8 mouse cellular contexts compared by ENCODE assay signal in genomic region chr15:86005691-86006525, GRCm38 (mm10). TPM values are rescaled to one million over a fixed set of nuclear protein-coding genes. Genes with fewer than 3 reads are reported as not detected.
DNase-seq lines count a peak whose midpoint lies in the region; ATAC-seq lines count a peak whose summit lies in the region.

No protein-coding gene starts in this region.

- ATAC-seq in midbrain, embryonic 12.5 days (ENCODE audit: low FRiP score, low read depth) = peak; percentile 82
- ATAC-seq in megakaryocyte-erythroid progenitor cell, adult 5-6 weeks (replicated peaks; ENCODE audit: low FRiP score, low TSS enrichment, poor library complexity, severe bottlenecking) = no peak

- H3K4me1 ChIP-seq in heart, embryonic 10.5 days = peaks cover 45% of the 10 kb centered on the region
- H3K4me1 ChIP-seq in midbrain, embryonic 12.5 days = peaks cover 44% of the 10 kb centered on the region

- no peaks in the 10 kb centered on the region for H3K27me3 ChIP-seq in heart, embryonic 10.5 days (ENCODE audit: insufficient read depth, poor library complexity, severe bottlenecking)
- H3K27me3 ChIP-seq in midbrain, embryonic 12.5 days = peaks cover 35% of the 10 kb centered on the region

- H3K9ac ChIP-seq in midbrain, embryonic 12.5 days (replicated peaks) = no peak overlapping the region

- 15% methylated on average over 11 of the region's 11 CpGs for WGBS in heart, embryonic 10.5 days
- 10% methylated on average over 11 of the region's 11 CpGs for WGBS in midbrain, embryonic 12.5 days

- H3K27ac ChIP-seq in heart, embryonic 10.5 days = peak overlapping the region; percentile 80
- H3K27ac ChIP-seq in midbrain, embryonic 12.5 days (replicated peaks) = peak overlapping the region; percentile 89

- no peaks in the 10 kb centered on the region for H3K9me3 ChIP-seq in heart, embryonic 10.5 days
- no peaks in the 10 kb centered on the region for H3K9me3 ChIP-seq in midbrain, embryonic 12.5 days

- H3K4me2 ChIP-seq in midbrain, embryonic 12.5 days (replicated peaks) = peak overlapping the region; percentile 29

- peak; percentile 82 for DNase-seq in R1 (ENCODE audit: low read depth, low spot score)
- DNase-seq in cerebellum, postnatal 25 days = peak; percentile 79 to 89
- DNase-seq in heart, embryonic 10.5 days (ENCODE audit: low spot score) = no peak
- no peak for DNase-seq in urinary bladder, postnatal 4 days (ENCODE audit: low spot score in 2 of 2)
- no peak for DNase-seq in urinary bladder, adult 2 months (ENCODE audit: low spot score)
- no peak for DNase-seq in frontal cortex, postnatal 14 days (ENCODE audit: low spot score in 2 of 2)

- H3K4me3 ChIP-seq in heart, embryonic 10.5 days = no peak overlapping the region; the same call in 1 of the 2 replicates
- H3K4me3 ChIP-seq in midbrain, embryonic 12.5 days = no peak overlapping the region

- no peaks in the 10 kb centered on the region for H3K36me3 ChIP-seq in heart, embryonic 10.5 days
- H3K36me3 ChIP-seq in midbrain, embryonic 12.5 days = no peaks in the 10 kb centered on the region

RNA-seq across cellular contexts. Expression of gene Celsr1, which starts 27.7 kb away (rescaled TPM):
- polyA plus RNA-seq in heart, embryonic 10.5 days (2016; fragmentation: Nextera tagmentation; extraction: Ambion mirVana) = 1.3 and 2.3 TPM in 2 replicates
- 3.4 and 4.1 TPM in 2 replicates for polyA plus RNA-seq in midbrain, embryonic 12.5 days (2016; fragmentation: Nextera tagmentation; extraction: Ambion mirVana)
- 0.80 and 1.0 TPM in 2 replicates for polyA plus RNA-seq in urinary bladder, adult 2 months (2012; rRNA removed)
- total RNA-seq in megakaryocyte-erythroid progenitor cell, adult 5-6 weeks (2014; fragmentation: Nextera tagmentation) = 3.8 and 7.5 TPM in 2 replicates
- 1.3 and 9.0 TPM in 2 replicates for total RNA-seq in megakaryocyte-erythroid progenitor cell, adult 5-6 weeks (2017)

RNA-seq across cellular contexts. Expression of gene Gramd4, which starts 51.6 kb away (rescaled TPM):
- 9.6 and 11.6 TPM in 2 replicates for polyA plus RNA-seq in heart, embryonic 10.5 days (2016; fragmentation: Nextera tagmentation; extraction: Ambion mirVana)
- 29.1 and 31.3 TPM in 2 replicates for polyA plus RNA-seq in midbrain, embryonic 12.5 days (2016; fragmentation: Nextera tagmentation; extraction: Ambion mirVana)
- polyA plus RNA-seq in urinary bladder, adult 2 months (2012; rRNA removed) = 13.2 and 17.5 TPM in 2 replicates
- 24.9 and 41.8 TPM in 2 replicates for total RNA-seq in megakaryocyte-erythroid progenitor cell, adult 5-6 weeks (2014; fragmentation: Nextera tagmentation)
- total RNA-seq in megakaryocyte-erythroid progenitor cell, adult 5-6 weeks (2017) = 35.8 and 52.4 TPM in 2 replicates

Comparison
In these comparisons a context has a peak if more than half of its experiments do, and no peak if none do; other contexts are left out.
1. DNase-seq: peak in R1 (single experiment) and cerebellum, postnatal 25 days (2 of 2); none in heart, embryonic 10.5 days (single experiment), urinary bladder, postnatal 4 days (0 of 2), urinary bladder, adult 2 months (single experiment) and frontal cortex, postnatal 14 days (0 of 2).